Mouse (Mus musculus) embryonic facial prominence, embryonic 14.5 days (tissue): ENCODE measurements at regions not wholly inside any gene's neighbourhood (a gene's known extent, or its start where the extent isn't known, plus 50 kb on each side); places are given as distances from the start of the nearest gene placed in this dataset.

ENCODE experiments used
- ATAC-seq: fragments of 200-750 bp; cut with Nextera tagmentation; 2 replicates; pipeline ENCODE4 v1.8.0; 2017; ENCODE audit warnings: low read depth, moderate number of reproducible peaks, moderate TSS enrichment
- DNase-seq: peaks from one replicate; pipeline ENCODE4 v3.0.0-alpha.2; 2015; ENCODE audit warnings: low spot score
- H3K27ac ChIP-seq: fragments of 300-500 bp; sonication (generic); replicated peaks from 2 replicates; pipeline ENCODE4 v1.5.1; 2014; ENCODE audit warnings: low read depth, mild to moderate bottlenecking, low read length, moderate library complexity
- H3K27me3 ChIP-seq: fragments of 300-500 bp; sonication (generic); replicated peaks from 2 replicates; pipeline ENCODE4 v1.6.1; 2014; ENCODE audit warnings: low read length; ENCODE audit not compliant: control insufficient read depth, insufficient read depth
- H3K36me3 ChIP-seq: fragments of 300-500 bp; sonication (generic); 2 replicates; pipeline ENCODE4 v1.6.1; 2014; ENCODE audit warnings: low read length, mixed read lengths; ENCODE audit not compliant: control insufficient read depth, insufficient read depth
- H3K4me1 ChIP-seq: fragments of 300-500 bp; sonication (generic); 2 replicates; pipeline ENCODE4 v1.6.1; 2014; ENCODE audit warnings: antibody characterized with exemption, low read length; ENCODE audit not compliant: control insufficient read depth, insufficient read depth
- H3K4me2 ChIP-seq: fragments of 300-500 bp; sonication (generic); 2 replicates; pipeline ENCODE4 v1.6.1; 2014; ENCODE audit warnings: low read depth, mild to moderate bottlenecking, low read length, moderate library complexity, mixed read lengths
- H3K4me3 ChIP-seq: fragments of 300-500 bp; sonication (generic); 2 replicates; pipeline ENCODE4 v1.5.1; 2014; ENCODE audit warnings: low read depth, mild to moderate bottlenecking, low read length
- H3K9ac ChIP-seq: fragments of 300-500 bp; sonication (generic); 2 replicates; pipeline ENCODE4 v1.6.1; 2014; ENCODE audit warnings: low read depth, mild to moderate bottlenecking, low read length, moderate library complexity, mixed read lengths
- H3K9me3 ChIP-seq: fragments of 300-500 bp; sonication (generic); 2 replicates; pipeline ENCODE4 v1.6.1; 2016; ENCODE audit warnings: low read length; ENCODE audit not compliant: control insufficient read depth
- WGBS: fragments of 180-500 bp; shearing (Covaris S2); extraction: QIAGEN DNeasy Blood & Tissue Kit; methylation state at CpG from one replicate; pipeline ENCODE4 v1.1.7; 2014; 5-methylcytosine and 5-hydroxymethylcytosine counted together

- no peaks in the 10 kb centered on the region for H3K4me1 ChIP-seq
- no peak overlapping the region for H3K9ac ChIP-seq
- H3K4me2 ChIP-seq = no peak overlapping the region
- no peaks in the 10 kb centered on the region for H3K36me3 ChIP-seq
- DNase-seq = no peak
- no peaks in the 10 kb centered on the region for H3K27me3 ChIP-seq
- no peak for ATAC-seq
- no peak overlapping the region for H3K27ac ChIP-seq
- H3K9me3 ChIP-seq = no peaks in the 10 kb centered on the region
- H3K4me3 ChIP-seq = no peak overlapping the region
Observed at GRCm38 (mm10) chr2:63434327-63434726, 250.2 kb upstream of the Kcnh7 start.

- no peak overlapping the region for H3K4me3 ChIP-seq
- WGBS = 86% methylated on average over 1 of the region's 1 CpGs
- H3K9ac ChIP-seq = no peak overlapping the region
- no peaks in the 10 kb centered on the region for H3K36me3 ChIP-seq
- H3K4me2 ChIP-seq = no peak overlapping the region
- no peaks in the 10 kb centered on the region for H3K4me1 ChIP-seq
- no peak for DNase-seq
- ATAC-seq = no peak
- no peak overlapping the region for H3K27ac ChIP-seq
- no peaks in the 10 kb centered on the region for H3K9me3 ChIP-seq
- no peaks in the 10 kb centered on the region for H3K27me3 ChIP-seq
Observed at GRCm38 (mm10) chr2:63405405-63405804, 221.3 kb upstream of the Kcnh7 start.
